Mouse (Mus musculus) small intestine, adult 2 months (tissue): Measurements from ENCODE around the gene Ccdc126. TPM values are rescaled to one million over a fixed set of nuclear protein-coding genes. Genes with fewer than 3 reads are reported as not detected.

ENCODE experiments used
- H3K27ac ChIP-seq: fragments of 200-500 bp; 2 replicates; pipeline ENCODE4 v1.5.1; 2012; ENCODE audit warnings: low read depth, low read length, control low read depth, inconsistent platforms; ENCODE audit not compliant: insufficient read depth
- H3K27me3 ChIP-seq: fragments of 200-500 bp; 2 replicates; pipeline ENCODE4 v1.6.1; 2012; ENCODE audit warnings: mild to moderate bottlenecking, moderate library complexity, low read length, inconsistent platforms; ENCODE audit not compliant: control insufficient read depth, insufficient read depth
- H3K36me3 ChIP-seq: fragments of 200-500 bp; 2 replicates; pipeline ENCODE4 v1.6.1; 2012; ENCODE audit warnings: mild to moderate bottlenecking, low read length, control low read depth, inconsistent platforms; ENCODE audit not compliant: control insufficient read depth, insufficient read depth
- H3K4me1 ChIP-seq: fragments of 200-500 bp; 2 replicates; pipeline ENCODE4 v1.6.1; 2012; ENCODE audit warnings: low read length, inconsistent platforms, mixed read lengths; ENCODE audit not compliant: control insufficient read depth, insufficient read depth, insufficient read length
- H3K4me3 ChIP-seq: fragments of 200-500 bp; 2 replicates; pipeline ENCODE4 v1.5.1; 2012; ENCODE audit warnings: low read depth, mild to moderate bottlenecking, control low read depth, inconsistent platforms, low read length, moderate library complexity
- CTCF ChIP-seq: fragments of 200-500 bp; IDR thresholded peaks from 2 replicates; pipeline ENCODE4 v1.5.1; 2012; ENCODE audit warnings: low read depth, mild to moderate bottlenecking, control low read depth, inconsistent platforms, low read length, moderate library complexity, mixed read lengths; ENCODE audit not compliant: insufficient replicate concordance, insufficient read length; ENCODE audit errors: extremely low read depth
- POLR2A ChIP-seq: fragments of 200-500 bp; IDR thresholded peaks from 2 replicates; pipeline ENCODE4 v1.6.1; 2012; ENCODE audit warnings: low read depth, mild to moderate bottlenecking, control low read depth, inconsistent platforms, low read length, moderate library complexity
- WGBS: fragments of 180-500 bp; shearing (Covaris S2); methylation state at CpG from one replicate; pipeline ENCODE4 v1.1.7; 2018; 5-methylcytosine and 5-hydroxymethylcytosine counted together
- polyA plus RNA-seq: library from polyadenylated mRNA; depleted of rRNA; stranded (reverse); fragments of >200 nt; gene quantifications from 2 replicates; pipeline ENCODE4 v1.2.3, GENCODE M21; 2012

Gene Ccdc126
- polyA plus RNA-seq, 1 experiment = 0.68 TPM

DNA sequence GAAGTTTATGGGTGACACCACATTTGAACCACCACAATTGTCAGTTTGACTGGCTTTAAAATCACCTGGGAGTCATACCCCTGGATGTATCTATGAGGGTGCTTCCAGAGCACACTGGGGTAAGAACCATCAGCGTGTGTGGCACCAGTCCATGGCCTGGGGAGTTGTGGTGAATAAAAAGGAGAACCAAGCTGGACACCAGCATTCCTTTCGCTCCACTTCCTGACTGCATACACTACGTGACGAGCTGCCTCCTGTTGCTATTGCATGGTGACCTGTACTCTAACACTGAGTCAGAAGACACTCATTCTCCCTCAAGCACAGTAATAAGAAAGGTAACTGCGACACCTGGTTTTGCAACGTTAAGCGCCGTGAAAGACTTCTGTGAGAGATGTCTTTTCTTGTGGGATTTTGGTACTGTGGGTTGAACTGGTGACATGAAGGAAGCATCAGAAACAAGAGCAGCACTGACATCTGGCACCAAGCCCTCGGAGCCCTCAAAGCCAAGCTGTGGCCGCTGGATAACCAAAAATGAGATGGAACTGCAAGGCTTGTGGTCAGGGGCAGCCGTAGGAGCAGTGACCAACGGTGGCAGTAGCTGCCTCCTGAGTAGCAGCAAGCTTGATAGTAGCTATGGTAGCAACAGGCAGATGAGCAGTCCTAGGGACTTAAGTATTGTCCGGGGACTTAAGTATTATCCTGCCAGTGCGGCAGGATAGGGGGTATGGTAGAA, 24.8 kb downstream of the Ccdc126 start:
- H3K4me1 ChIP-seq = peaks cover 6% of the 10 kb centered on the region; the same call in 1 of the 2 replicates
- H3K4me3 ChIP-seq = no peak overlapping the region
- no peak overlapping the region for H3K27ac ChIP-seq
- TF ChIP-seq CTCF (no peak), POLR2A (no peak)
- 85% methylated on average over 14 of the region's 14 CpGs for WGBS
- H3K27me3 ChIP-seq = no peaks in the 10 kb centered on the region
- H3K36me3 ChIP-seq = no peaks in the 10 kb centered on the region

DNA sequence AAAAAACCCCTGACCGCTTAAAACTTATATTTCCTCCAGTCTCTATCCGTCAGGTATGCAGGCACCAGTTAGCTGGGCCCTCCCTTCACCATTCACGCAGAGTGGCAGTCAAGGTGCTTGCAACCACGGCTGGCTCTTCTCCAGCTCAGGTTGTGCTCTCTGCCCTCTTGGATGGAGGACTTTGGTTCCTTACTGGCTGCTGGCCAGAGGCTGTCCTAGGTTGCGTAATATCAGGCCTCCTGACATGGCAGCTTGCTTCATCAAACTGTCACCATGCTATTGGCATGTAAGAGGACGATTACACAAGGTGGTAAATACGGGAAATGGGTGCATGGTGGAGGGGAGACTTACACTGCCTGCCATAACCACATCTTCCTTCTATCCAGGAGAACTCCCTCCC, 30.8 kb downstream of the Ccdc126 start:
- TF ChIP-seq POLR2A = no peak
- TF ChIP-seq CTCF = no peak
- 30% methylated on average over 7 of the region's 7 CpGs for WGBS
- H3K27me3 ChIP-seq = no peaks in the 10 kb centered on the region
- H3K4me3 ChIP-seq = no peak overlapping the region
- no peaks in the 10 kb centered on the region for H3K36me3 ChIP-seq
- no peaks in the 10 kb centered on the region; the same call in 1 of the 2 replicates for H3K4me1 ChIP-seq
- H3K27ac ChIP-seq = no peak overlapping the region

DNA sequence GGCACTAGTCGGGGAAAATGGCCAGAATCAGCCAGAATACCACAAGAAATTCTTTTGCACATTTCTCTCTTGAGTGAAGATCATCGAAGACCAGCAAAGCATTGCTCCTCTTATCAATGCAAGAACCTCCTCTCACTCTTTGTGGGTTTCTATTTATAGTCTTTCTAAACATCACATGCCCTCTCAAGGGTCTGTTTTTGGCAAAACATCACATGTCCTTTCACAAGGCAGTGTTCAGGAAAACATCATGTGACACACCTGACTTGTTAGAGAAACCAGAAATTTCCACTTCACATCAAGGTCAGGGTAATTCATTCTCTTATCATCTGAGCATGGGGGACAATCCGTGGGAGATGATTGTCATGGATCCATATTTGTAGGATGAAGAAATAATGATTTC, 35.5 kb downstream of the Ccdc126 start:
- whole genome bisulfite sequencing = 68% methylated on average over 3 of the region's 3 CpGs
- no peaks in the 10 kb centered on the region for H3K36me3 ChIP-seq
- no peak overlapping the region for H3K4me3 ChIP-seq

DNA sequence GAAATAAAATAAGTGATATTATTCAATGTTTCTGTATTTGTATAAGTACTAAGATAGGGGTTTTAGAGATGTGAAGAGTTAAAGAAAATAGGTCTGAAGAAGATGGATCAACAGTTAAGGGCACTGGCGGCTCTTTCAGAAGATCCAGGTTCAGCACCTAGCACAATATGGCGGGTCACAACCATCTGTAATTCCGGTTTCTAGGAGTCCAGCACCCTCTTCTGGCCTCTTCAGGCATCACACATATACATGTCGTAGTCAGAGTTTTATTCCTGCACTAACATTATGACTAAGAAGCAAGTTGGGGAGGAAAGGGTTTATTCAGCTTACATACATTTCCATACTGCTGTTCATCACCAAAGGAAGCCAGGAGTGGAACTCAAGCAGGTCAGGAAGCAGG, 36.1 kb downstream of the Ccdc126 start:
- TF ChIP-seq POLR2A (no peak), CTCF (0 out of 2 replicates have a peak, but pooled peaks have one; percentile 15)
- WGBS = 76% methylated on average over 4 of the region's 4 CpGs
- no peaks in the 10 kb centered on the region for H3K27me3 ChIP-seq
- no peaks in the 10 kb centered on the region for H3K36me3 ChIP-seq
- no peaks in the 10 kb centered on the region; the same call in 1 of the 2 replicates for H3K4me1 ChIP-seq
- H3K4me3 ChIP-seq = no peak overlapping the region
- H3K27ac ChIP-seq = no peak overlapping the region

More for the DNA sequence above, 35.5 kb downstream of the Ccdc126 start:
- Histone ChIP-seq H3K27ac (no peak overlapping the region), H3K4me1 (no peaks in the 10 kb centered on the region; the same call in 1 of the 2 replicates), H3K27me3 (no peaks in the 10 kb centered on the region)
- TF ChIP-seq POLR2A (no peak), CTCF (no peak)

- no peak overlapping the region for H3K27ac ChIP-seq
- TF ChIP-seq POLR2A = no peak
- TF ChIP-seq CTCF = no peak
- no peak overlapping the region for H3K4me3 ChIP-seq
- H3K36me3 ChIP-seq = no peaks in the 10 kb centered on the region
- H3K4me1 ChIP-seq = no peaks in the 10 kb centered on the region
- no peaks in the 10 kb centered on the region for H3K27me3 ChIP-seq
Observed at GRCm38 (mm10) chr6:49360420-49360819, 41.3 kb downstream of the Ccdc126 start.

GRCm38 (mm10) chr6:49367159-49368054, 48.3 kb downstream of the Ccdc126 start, which contains the start of gene Fam221a:
TSS of gene Fam221a (plus strand) at chr6:49367739.
- TF ChIP-seq POLR2A (peak; percentile 57; the same call in 1 of the 2 replicates), CTCF (peak; percentile 27; the same call in 1 of the 2 replicates)
- H3K27ac ChIP-seq = peak within 1 kb of the TSS; percentile 38
- WGBS = 4% methylated on average over 44 of the region's 49 CpGs

DNA sequence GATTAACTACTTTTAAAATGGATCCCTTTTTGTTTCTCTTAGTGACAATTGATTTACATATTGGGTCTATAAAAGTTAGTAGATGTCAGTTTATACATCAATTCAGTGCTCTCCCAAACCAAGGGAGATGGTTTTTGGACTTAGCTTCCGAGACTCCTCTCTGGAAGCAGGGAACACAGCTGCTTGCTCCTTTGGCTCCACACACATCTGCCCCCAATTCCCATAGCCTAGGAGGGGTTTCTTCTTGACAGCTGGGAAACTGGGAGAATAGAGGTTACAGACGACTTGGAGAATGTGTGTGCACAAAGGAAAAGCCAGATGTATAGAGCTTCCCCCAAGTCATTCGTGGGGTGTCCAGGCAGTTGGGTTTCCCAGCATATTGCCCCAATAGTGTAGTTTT, 49.1 kb downstream of the Ccdc126 start:
- TF ChIP-seq CTCF = no peak
- no peak for TF ChIP-seq POLR2A
- H3K27ac ChIP-seq = no peak overlapping the region

More at GRCm38 (mm10) chr6:49367159-49368054, 48.3 kb downstream of the Ccdc126 start, which contains the start of gene Fam221a:
- H3K4me1 ChIP-seq = peaks cover 8% of the 10 kb centered on the region; the same call in 1 of the 2 replicates
- peak within 1 kb of the TSS; percentile 66 for H3K4me3 ChIP-seq
- no peaks in the 10 kb centered on the region for H3K27me3 ChIP-seq
- H3K36me3 ChIP-seq = no peaks in the 10 kb centered on the region

More for the DNA sequence above, 49.1 kb downstream of the Ccdc126 start:
- H3K27me3 ChIP-seq = no peaks in the 10 kb centered on the region
- H3K36me3 ChIP-seq = no peaks in the 10 kb centered on the region
- peaks cover 8% of the 10 kb centered on the region; the same call in 1 of the 2 replicates for H3K4me1 ChIP-seq
- WGBS = 52% methylated on average over 3 of the region's 3 CpGs
- peak overlapping the region; percentile 66; the same call in 1 of the 2 replicates for H3K4me3 ChIP-seq
